Mouse (Mus musculus): ENCODE results near the gene Ercc8.

The Ercc8 gene

GRCm38 (mm10) chr13:108158465-108159240, at the start of gene Ercc8, which contains the start of gene Ndufaf2:
TSS of gene Ercc8 (plus strand) at chr13:108158731.
TSS of gene Ndufaf2 (minus strand) at chr13:108158623.
- peak; percentile 91 for DNase-seq

- DNase-seq: no peak
These were observed 47.6 kb upstream of the Ercc8 start for GRCm38 (mm10) chr13:108110929-108111328.

- DNase-seq: no peak
These were observed 45.0 kb upstream of the Ercc8 start for GRCm38 (mm10) chr13:108113536-108113935.

- DNase-seq: no peak
These were observed 44.3 kb upstream of the Ercc8 start for GRCm38 (mm10) chr13:108114257-108114656.

- no peak for DNase-seq
These were observed 40.9 kb upstream of the Ercc8 start for GRCm38 (mm10) chr13:108117654-108118053.

- no peak for DNase-seq
These were observed 40.3 kb upstream of the Ercc8 start for GRCm38 (mm10) chr13:108118188-108118587.

- no peak for DNase-seq
These were observed 38.9 kb upstream of the Ercc8 start for GRCm38 (mm10) chr13:108119411-108120310.

- DNase-seq: no peak
These were observed 35.3 kb upstream of the Ercc8 start for GRCm38 (mm10) chr13:108123109-108123723.

GRCm38 (mm10) chr13:108124096-108124495, 34.4 kb upstream of the Ercc8 start:
- no peak for DNase-seq

GRCm38 (mm10) chr13:108126246-108126645, 32.3 kb upstream of the Ercc8 start:
- no peak for DNase-seq

GRCm38 (mm10) chr13:108127130-108127529, 31.4 kb upstream of the Ercc8 start:
- no peak for DNase-seq

- no peak for DNase-seq
These were observed 30.6 kb upstream of the Ercc8 start for GRCm38 (mm10) chr13:108127883-108128282.

- no peak for DNase-seq
These were observed 29.5 kb upstream of the Ercc8 start for GRCm38 (mm10) chr13:108129070-108129469.

GRCm38 (mm10) chr13:108130737-108131136, 27.8 kb upstream of the Ercc8 start:
- no peak for DNase-seq

- peak; percentile 15 for DNase-seq
These were observed 26.3 kb upstream of the Ercc8 start for GRCm38 (mm10) chr13:108132031-108132819.

GRCm38 (mm10) chr13:108135617-108136016, 22.9 kb upstream of the Ercc8 start:
- DNase-seq: no peak

GRCm38 (mm10) chr13:108138403-108138977, 20.0 kb upstream of the Ercc8 start:
- no peak for DNase-seq

GRCm38 (mm10) chr13:108144086-108144485, 14.4 kb upstream of the Ercc8 start:
- no peak for DNase-seq

GRCm38 (mm10) chr13:108151782-108152181, 6.7 kb upstream of the Ercc8 start:
- no peak for DNase-seq

GRCm38 (mm10) chr13:108152650-108153372, 5.7 kb upstream of the Ercc8 start:
- DNase-seq: no peak

- no peak for DNase-seq
These were observed 1.4 kb upstream of the Ercc8 start for GRCm38 (mm10) chr13:108157156-108157555.

Data from kidney, adult 11 months (tissue).